Mouse (Mus musculus) duodenum, adult 2 months (tissue): ENCODE results near the gene Fsd1. TPM values are rescaled to one million over a fixed set of nuclear protein-coding genes. Genes with fewer than 3 reads are reported as not detected.

Experiments used
- polyA plus RNA-seq: library from polyadenylated mRNA; depleted of rRNA; stranded (reverse); fragments of >200 nt; gene quantifications from 2 replicates; pipeline ENCODE4 v1.2.3, GENCODE M21; 2012; ENCODE audit warnings: low replicate concordance; rRNA removed

The Fsd1 gene
- polyA plus RNA-seq = 1.6 and 1.7 TPM in 2 replicates

GRCm38 (mm10) chr17:55986030-55986961, at the start of gene Fsd1:
Fsd1 (plus strand) TSS chr17:55986509.

GRCm38 (mm10) chr17:55949400-55949799, 36.9 kb upstream of the Fsd1 start, which contains the start of gene Zfp119b:
Zfp119b (minus strand) TSS chr17:55949500.

GRCm38 (mm10) chr17:55952447-55953027, 33.8 kb upstream of the Fsd1 start, which contains the start of gene Ebi3:
Ebi3 (plus strand) TSS chr17:55952640.

GRCm38 (mm10) chr17:55958918-55959728, 27.2 kb upstream of the Fsd1 start, which contains the start of gene Yju2:
Yju2 (plus strand) TSS chr17:55959099.

GRCm38 (mm10) chr17:55969966-55970891, 16.1 kb upstream of the Fsd1 start, which contains the start of gene Shd:
Shd (plus strand) TSS chr17:55970467.

GRCm38 (mm10) chr17:56005415-56006061, 19.2 kb downstream of the Fsd1 start, which contains the start of the genes Stap2 and Mpnd:
Stap2 (minus strand) TSS chr17:56005584.
Mpnd (plus strand) TSS chr17:56005711.

GRCm38 (mm10) chr17:56036176-56036900, 50.0 kb downstream of the Fsd1 start, which contains the start of gene Sh3gl1:
Sh3gl1 (minus strand) TSS chr17:56036635.

GRCm38 (mm10) chr17:56040030-56040856, 53.9 kb downstream of the Fsd1 start, which contains the start of gene Chaf1a:
Chaf1a (plus strand) TSS chr17:56040439.

Other genes starting within 250 kb of the Fsd1 start
- gene Adgre4, start 236.5 kb upstream of the Fsd1 start, polyA plus RNA-seq = 0.23 and 0.41 TPM in 2 replicates
- gene Zfp119a, start 107.6 kb upstream of the Fsd1 start, polyA plus RNA-seq = not detected in 2 replicates
- gene Zfp959, start 94.4 kb upstream of the Fsd1 start, polyA plus RNA-seq = 0.09 and 0.28 TPM in 2 replicates
- gene Zfp119b, start 37.0 kb upstream of the Fsd1 start, polyA plus RNA-seq = 0.12 TPM in 1 of 2 replicates, not detected in the other
- 6.0 and 12.4 TPM in 2 replicates for gene Ebi3, start 33.9 kb upstream of the Fsd1 start, polyA plus RNA-seq
- 4.0 and 4.3 TPM in 2 replicates for gene Yju2, start 27.4 kb upstream of the Fsd1 start, polyA plus RNA-seq
- gene Shd, start 16.0 kb upstream of the Fsd1 start, polyA plus RNA-seq = 1.9 and 3.2 TPM in 2 replicates
- gene Stap2, start 19.1 kb downstream of the Fsd1 start, polyA plus RNA-seq = 96.5 and 192 TPM in 2 replicates
- 166 and 484 TPM in 2 replicates for gene Mpnd, start 19.2 kb downstream of the Fsd1 start, polyA plus RNA-seq
- gene Sh3gl1, start 50.1 kb downstream of the Fsd1 start, polyA plus RNA-seq = 73.4 and 86.3 TPM in 2 replicates
- 2.9 and 3.3 TPM in 2 replicates for gene Chaf1a, start 53.9 kb downstream of the Fsd1 start, polyA plus RNA-seq
- gene Ubxn6, start 88.5 kb downstream of the Fsd1 start, polyA plus RNA-seq = 47.8 and 66.0 TPM in 2 replicates
- gene Hdgfl2, start 93.1 kb downstream of the Fsd1 start, polyA plus RNA-seq = 17.7 and 37.4 TPM in 2 replicates
- 5.8 and 9.5 TPM in 2 replicates for gene Plin4, start 123.3 kb downstream of the Fsd1 start, polyA plus RNA-seq
- gene Plin5, start 131.1 kb downstream of the Fsd1 start, polyA plus RNA-seq = 0.37 and 0.41 TPM in 2 replicates
- gene Lrg1, start 135.5 kb downstream of the Fsd1 start, polyA plus RNA-seq = 22.8 and 28.2 TPM in 2 replicates
- gene Sema6b, start 153.8 kb downstream of the Fsd1 start, polyA plus RNA-seq = 7.6 and 19.5 TPM in 2 replicates
- gene Tnfaip8l1, start 176.0 kb downstream of the Fsd1 start, polyA plus RNA-seq = 5.9 and 6.6 TPM in 2 replicates
- 97.9 and 103 TPM in 2 replicates for gene Mydgf, start 197.4 kb downstream of the Fsd1 start, polyA plus RNA-seq
- gene Dpp9, start 232.4 kb downstream of the Fsd1 start, polyA plus RNA-seq = 29.2 and 43.7 TPM in 2 replicates